Mouse (Mus musculus) ES-E14 (cell line): ENCODE results near the gene Josd2. TPM values are rescaled to one million over a fixed set of nuclear protein-coding genes. Genes with fewer than 3 reads are reported as not detected.

Experiments
- DNase-seq: peaks from one replicate; pipeline ENCODE4 v3.0.0-alpha.2; 2013; ENCODE audit warnings: low read depth, low spot score
- H3K27ac ChIP-seq: 2 replicates; pipeline ENCODE4 v1.5.1; 2012; ENCODE audit warnings: low read depth, mild to moderate bottlenecking, low read length, moderate library complexity, mixed read lengths; ENCODE audit not compliant: poor library complexity, insufficient read depth, severe bottlenecking
- H3K36me3 ChIP-seq: 2 replicates; pipeline ENCODE4 v1.6.1; 2012; ENCODE audit warnings: mild to moderate bottlenecking, low read length, moderate library complexity, mixed read lengths; ENCODE audit not compliant: control insufficient read depth, poor library complexity, insufficient read depth, severe bottlenecking
- H3K4me1 ChIP-seq, 2 experiments: fragments of 150-350 bp in 1 of 2; sonication (generic) in 1 of 2; 2 replicates each; pipeline ENCODE4 v1.6.1; 2012; ENCODE audit warnings: low read length in 2 of 2, mild to moderate bottlenecking in 1 of 2, mixed read lengths in 1 of 2; ENCODE audit not compliant: control insufficient read depth in 2 of 2, insufficient read depth in 2 of 2, poor library complexity in 1 of 2
- H3K4me3 ChIP-seq, 2 experiments: fragments of 150-350 bp in 1 of 2; sonication (generic) in 1 of 2; 2 replicates each; pipeline ENCODE4 v1.5.1; 2012; ENCODE audit warnings: low read length in 2 of 2, low read depth in 1 of 2, mild to moderate bottlenecking in 1 of 2, mixed read lengths in 1 of 2; ENCODE audit not compliant: insufficient read depth in 1 of 2, poor library complexity in 1 of 2, severe bottlenecking in 1 of 2
- H3K9ac ChIP-seq: 2 replicates; pipeline ENCODE4 v1.6.1; 2012; ENCODE audit warnings: low read depth, mild to moderate bottlenecking, low read length, mixed read lengths; ENCODE audit not compliant: poor library complexity, insufficient read depth, severe bottlenecking
- H3K9me3 ChIP-seq: fragments of 150-350 bp; sonication (generic); 2 replicates; pipeline ENCODE4 v1.6.1; 2012; ENCODE audit warnings: low read depth, mild to moderate bottlenecking, low read length; ENCODE audit not compliant: control insufficient read depth, insufficient read depth
- CHD2 ChIP-seq: IDR thresholded peaks from 2 replicates; pipeline ENCODE4 v1.6.1; 2014; ENCODE audit warnings: mild to moderate bottlenecking, low read depth, low read length, inconsistent platforms
- HCFC1 ChIP-seq: IDR thresholded peaks from 2 replicates; pipeline ENCODE4 v1.6.1; 2012; ENCODE audit warnings: low read length, inconsistent platforms, borderline replicate concordance; ENCODE audit not compliant: insufficient read depth
- MAFK ChIP-seq: IDR thresholded peaks from 2 replicates; pipeline ENCODE4 v1.6.1; 2014; ENCODE audit warnings: mild to moderate bottlenecking, low read depth, low read length, inconsistent platforms; ENCODE audit not compliant: insufficient read depth
- ZC3H11A ChIP-seq: IDR thresholded peaks from 2 replicates; pipeline ENCODE4 v1.6.1; 2012; ENCODE audit warnings: low read depth, mild to moderate bottlenecking, inconsistent platforms, low read length, borderline replicate concordance
- ZNF384 ChIP-seq: IDR thresholded peaks from 2 replicates; pipeline ENCODE4 v1.6.1; 2012; ENCODE audit warnings: low read depth, low read length, inconsistent platforms
- in situ Hi-C, 2 experiments: fragments of 600-800 bp; cut with MboI; formaldehyde crosslinking; loops; one replicate each; pipeline ENCODE4 v1.15.1; 2025; ENCODE audit warnings: low sequenced_read_pairs in 2 of 2, inconsistent platforms in 1 of 2; ENCODE audit not compliant: unreplicated experiment in 2 of 2
- total RNA-seq: library from RNA; depleted of rRNA; stranded (reverse); fragments of 300-350 nt; gene quantifications from 2 replicates; pipeline ENCODE4 v1.2.3, GENCODE M21; 2012

The Josd2 gene
- total RNA-seq, 1 experiment = 18.9 TPM

- H3K27ac ChIP-seq = no peak overlapping the region
- H3K4me3 ChIP-seq = peak overlapping the region in 1 of 2 experiments; percentile 39; a peak in 1 of 4 replicates
- no peak for TF ChIP-seq ZNF384
- TF ChIP-seq MAFK = no peak
- in situ Hi-C loops = no loop called here
- H3K9me3 ChIP-seq = no peaks in the 10 kb centered on the region
- no peak for DNase-seq
- H3K4me1 ChIP-seq = peaks cover 9 to 21% of the 10 kb centered on the region in 2 experiments; a peak in 3 of 4 replicates
- H3K36me3 ChIP-seq = no peaks in the 10 kb centered on the region
- H3K9ac ChIP-seq = 0 out of 2 replicates have a peak overlapping the region, but pooled peaks have one; percentile 35
Observed at GRCm38 (mm10) chr7:44500046-44500445, 32.3 kb downstream of the Josd2 start.

GRCm38 (mm10) chr7:44501563-44502115 is 33.9 kb downstream of the Josd2 start:
- TF ChIP-seq ZNF384 (no peak), MAFK (no peak), ZC3H11A (no peak), CHD2 (no peak), HCFC1 (no peak)
- Histone ChIP-seq H3K27ac (no peak overlapping the region), H3K4me1 (peaks cover 9 to 22% of the 10 kb centered on the region in 2 experiments; a peak in 3 of 4 replicates), H3K36me3 (no peaks in the 10 kb centered on the region), H3K4me3 (no peak overlapping the region), H3K9ac (no peak overlapping the region), H3K9me3 (no peaks in the 10 kb centered on the region)
- DNase-seq = peak; percentile 77
- in situ Hi-C loops = no loop called here

- DNase-seq = no peak
- Histone ChIP-seq H3K27ac (no peak overlapping the region), H3K9ac (no peak overlapping the region), H3K4me1 (peaks cover 0 to 2% of the 10 kb centered on the region in 2 experiments; a peak in 1 of 4 replicates), H3K4me3 (no peak overlapping the region), H3K9me3 (no peaks in the 10 kb centered on the region), H3K36me3 (no peaks in the 10 kb centered on the region)
- in situ Hi-C loops = no loop called here
- TF ChIP-seq HCFC1 = no peak
- TF ChIP-seq CHD2 = no peak
- TF ChIP-seq ZC3H11A = no peak
- no peak for TF ChIP-seq MAFK
- TF ChIP-seq ZNF384 = no peak
Observed at GRCm38 (mm10) chr7:44507491-44507890, 39.7 kb downstream of the Josd2 start.

- DNase-seq = peak; percentile 69
- Histone ChIP-seq H3K9ac (no peak overlapping the region), H3K4me1 (peaks cover 0 to 11% of the 10 kb centered on the region in 2 experiments; a peak in 2 of 4 replicates), H3K9me3 (no peaks in the 10 kb centered on the region), H3K4me3 (no peak overlapping the region), H3K36me3 (no peaks in the 10 kb centered on the region), H3K27ac (no peak overlapping the region)
- TF ChIP-seq ZNF384 (no peak), ZC3H11A (peak; percentile 31; the same call in 1 of the 2 replicates)
- in situ Hi-C loops = no loop called here
Observed at GRCm38 (mm10) chr7:44519240-44519913, 51.6 kb downstream of the Josd2 start.

- H3K4me1 ChIP-seq = peaks cover 0 to 14% of the 10 kb centered on the region in 2 experiments; a peak in 2 of 4 replicates
- no peak overlapping the region for H3K9ac ChIP-seq
- no peaks in the 10 kb centered on the region for H3K9me3 ChIP-seq
- no peak for DNase-seq
- TF ChIP-seq ZNF384 (no peak), MAFK (no peak), ZC3H11A (no peak), HCFC1 (no peak), CHD2 (no peak)
- no peak overlapping the region for H3K27ac ChIP-seq
- in situ Hi-C loops = no loop called here
- no peak overlapping the region for H3K4me3 ChIP-seq
- H3K36me3 ChIP-seq = no peaks in the 10 kb centered on the region
Observed at GRCm38 (mm10) chr7:44520990-44521389, 53.2 kb downstream of the Josd2 start.
